Mouse (Mus musculus) inflammation-experienced regulatory T-cells, adult 6 months (primary cell): ENCODE measurements around the gene Thsd7b. TPM values are rescaled to one million over a fixed set of nuclear protein-coding genes. Genes with fewer than 3 reads are reported as not detected.
"Not testable (repeated sequence)": the region's sequence is repeated elsewhere in the genome, so short reads cannot be mapped to it uniquely, and the experiment has no call there.

Experiments
- ATAC-seq: one replicate; pipeline ENCODE4 v1.8.0; 2017
- polyA plus RNA-seq, 3 experiments: library from polyadenylated mRNA; unstranded; fragments of 100-300 nt; shearing (Covaris generic); gene quantifications; one replicate each; pipeline ENCODE4 v1.2.1; 2017

The Thsd7b gene
- polyA plus RNA-seq, 3 experiments from 2014 or later: 0.68 to 1.6 TPM; not detected in 1

DNA sequence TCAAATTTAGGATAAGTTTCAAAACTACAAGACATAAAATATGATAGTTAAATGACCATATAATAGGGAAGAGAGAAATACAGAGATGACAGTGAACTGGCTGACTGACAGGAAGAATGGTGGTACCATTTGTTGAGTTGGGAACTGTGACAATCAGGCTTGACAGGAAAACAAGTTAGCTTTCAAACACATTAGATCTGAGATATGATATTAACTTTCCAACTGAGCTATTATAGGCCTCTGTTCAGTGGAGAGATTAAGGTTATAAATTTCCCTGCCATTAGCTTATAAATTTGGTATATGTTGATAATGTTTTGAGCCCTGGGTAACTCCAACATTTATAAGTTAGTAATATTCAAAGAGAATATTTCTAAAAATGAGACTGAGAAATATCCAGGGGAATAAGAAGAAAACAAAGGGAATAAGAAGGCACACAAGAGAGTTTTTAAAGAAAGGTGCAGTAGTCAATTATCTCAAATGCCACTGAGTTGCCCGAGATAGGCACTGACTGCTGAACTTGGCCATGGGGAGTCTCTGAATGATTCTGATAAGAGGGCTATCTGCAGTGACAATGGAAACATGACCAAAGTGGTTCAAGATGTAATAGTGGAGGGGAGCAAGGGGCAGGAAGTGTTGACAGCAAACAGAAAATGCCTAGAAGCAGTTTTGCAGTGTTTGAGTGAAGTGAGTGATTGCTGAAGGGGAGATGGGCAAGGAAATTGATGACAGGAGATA lies 839.6 kb downstream of the Thsd7b start:
- ATAC-seq: no peak

GRCm38 (mm10) chr1:130113549-130113948 lies 840.4 kb downstream of the Thsd7b start:
- no peak for ATAC-seq

- ATAC-seq: no peak
Observed at GRCm38 (mm10) chr1:130130901-130131300, 857.8 kb downstream of the Thsd7b start.

DNA sequence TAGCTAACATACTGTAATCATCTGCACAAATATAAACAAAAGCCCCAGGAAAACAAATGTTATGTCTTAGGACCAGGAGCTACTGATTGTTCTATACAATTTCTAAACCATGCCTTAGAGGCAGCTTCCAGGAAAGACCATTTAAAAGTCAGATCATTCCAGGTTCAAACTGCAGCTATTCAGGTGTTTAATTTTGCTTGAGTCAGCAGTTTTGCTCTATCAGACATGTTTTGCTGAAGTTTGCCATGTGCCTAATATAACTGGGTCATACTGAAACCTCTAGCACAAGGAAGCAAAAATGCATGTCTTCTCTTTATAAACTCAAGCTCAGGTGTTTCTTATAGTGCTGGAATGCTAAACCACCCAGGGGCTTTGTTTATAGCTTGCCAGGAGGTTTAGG lies 893.1 kb downstream of the Thsd7b start:
- ATAC-seq: no peak

DNA sequence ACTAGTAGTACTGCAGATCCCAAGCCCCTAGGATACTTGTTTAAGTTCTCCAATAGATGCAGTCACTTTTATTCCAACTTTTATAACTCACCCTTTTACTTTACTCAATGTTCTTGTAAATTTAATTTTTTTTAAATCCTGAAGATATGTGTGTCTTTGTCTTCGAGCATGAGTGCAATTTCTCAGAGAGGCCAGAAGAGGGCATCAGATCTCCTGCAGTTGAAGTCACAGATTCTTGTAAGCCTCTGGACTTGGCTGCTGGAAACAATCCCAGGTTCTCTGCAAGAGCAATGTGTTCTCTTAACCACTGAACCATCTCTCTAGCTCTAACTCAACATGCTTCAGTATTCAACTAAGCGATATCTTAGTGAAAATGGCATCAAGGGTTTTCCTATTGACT lies 894.2 kb downstream of the Thsd7b start:
- ATAC-seq: no peak

GRCm38 (mm10) chr1:130169875-130170274 lies 896.8 kb downstream of the Thsd7b start:
- ATAC-seq: no peak

DNA sequence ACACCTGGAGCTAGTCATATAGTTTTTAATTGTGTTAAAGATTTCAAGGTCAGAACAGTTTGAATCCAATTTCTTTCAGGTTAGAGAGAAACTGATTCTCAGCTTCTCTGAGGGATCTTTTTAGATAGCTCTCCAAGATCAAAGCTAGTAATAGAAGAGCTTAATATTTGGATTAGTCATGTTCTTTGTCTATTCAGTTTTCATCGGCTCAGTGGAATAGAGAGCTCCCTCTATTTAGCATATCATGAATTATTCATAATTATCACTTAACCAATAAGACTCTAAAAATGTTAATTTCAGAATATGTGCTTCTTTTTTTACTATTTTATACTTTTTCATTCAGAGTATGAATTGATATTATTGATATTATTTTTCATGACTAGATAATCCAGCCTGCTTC lies 897.2 kb downstream of the Thsd7b start:
- no peak for ATAC-seq

DNA sequence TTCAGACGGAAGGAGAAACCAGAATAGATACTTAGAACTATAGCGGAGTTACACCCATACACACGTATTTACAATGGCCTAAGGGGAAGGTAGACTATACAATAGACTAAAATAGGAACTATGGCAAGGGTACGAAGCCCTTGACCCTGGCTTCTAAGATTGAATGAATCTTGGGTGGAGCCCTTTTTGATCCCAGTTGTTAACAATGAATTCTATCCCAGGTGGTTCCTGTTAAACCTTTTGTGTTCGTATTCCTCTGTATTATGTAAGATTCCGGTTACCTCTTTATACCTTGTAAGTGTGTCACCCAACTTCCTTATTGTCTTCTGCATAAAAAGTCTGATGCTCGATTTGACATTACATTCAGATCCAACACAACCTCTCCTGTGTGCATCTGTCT lies 913.7 kb downstream of the Thsd7b start:
- ATAC-seq: not testable (repeated sequence)

GRCm38 (mm10) chr1:130192190-130193028 lies 919.3 kb downstream of the Thsd7b start:
- ATAC-seq: no peak

DNA sequence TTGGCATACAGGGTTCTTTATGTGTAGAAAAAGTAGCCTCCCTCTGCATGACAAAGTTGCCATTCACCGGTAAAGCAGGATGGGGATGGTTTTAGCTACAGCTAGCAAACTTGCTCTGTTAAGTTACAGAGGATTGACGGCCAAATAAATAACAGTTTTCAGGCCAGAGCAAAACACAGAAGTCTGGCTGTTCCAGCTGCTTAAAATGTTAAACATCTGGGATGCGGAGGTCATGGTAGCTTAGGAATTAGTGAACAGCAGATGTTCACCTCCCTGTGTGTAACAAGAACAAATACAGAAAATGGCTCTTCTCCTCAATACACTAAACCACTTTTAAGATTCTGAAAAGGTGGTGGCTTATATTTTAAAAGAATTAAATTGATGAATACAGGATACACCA lies 944.3 kb downstream of the Thsd7b start:
- no peak for ATAC-seq

- ATAC-seq: no peak
Observed at GRCm38 (mm10) chr1:130222904-130223303, 949.8 kb downstream of the Thsd7b start.

GRCm38 (mm10) chr1:130245563-130245962 lies 972.5 kb downstream of the Thsd7b start:
- ATAC-seq: no peak

- ATAC-seq: not testable (repeated sequence)
Observed at GRCm38 (mm10) chr1:130246264-130246663, 973.2 kb downstream of the Thsd7b start.

DNA sequence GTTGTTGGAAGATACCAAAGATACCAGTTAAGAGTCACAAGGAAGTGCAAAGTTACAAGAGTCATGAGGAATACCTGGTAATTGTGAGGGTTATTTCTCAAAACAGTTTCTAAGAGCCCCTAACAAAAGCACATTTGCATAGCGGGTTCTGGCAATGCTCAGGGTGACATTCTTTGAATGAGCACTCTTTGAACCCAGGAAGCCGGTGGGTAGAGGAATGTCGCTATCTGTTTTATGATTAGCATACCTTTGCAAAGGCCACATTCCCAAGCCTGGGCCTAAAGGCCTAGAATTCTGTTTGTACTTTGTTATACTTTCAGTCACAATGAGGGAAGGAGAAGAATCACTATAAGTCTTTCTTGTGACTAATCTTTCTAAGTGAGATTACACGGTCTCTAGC lies 973.8 kb downstream of the Thsd7b start:
- not testable (repeated sequence) for ATAC-seq

DNA sequence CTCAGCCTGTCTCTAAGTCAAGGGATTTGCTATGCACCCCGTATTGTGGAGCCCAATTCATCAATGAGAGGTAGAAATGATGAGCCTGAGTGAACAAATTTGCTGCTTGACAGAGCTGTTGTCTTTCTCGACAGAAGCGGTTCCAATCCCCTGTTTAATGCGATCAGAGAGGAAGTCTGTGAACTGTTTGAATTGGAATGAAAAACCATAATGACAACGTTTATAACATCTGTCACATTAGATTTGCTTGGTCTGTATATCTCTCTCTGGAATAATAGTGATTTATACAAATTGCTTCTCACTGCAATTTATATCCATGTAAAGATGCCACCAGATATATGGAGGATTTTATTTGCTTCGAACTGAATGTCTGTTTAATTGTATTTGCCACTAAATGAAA lies 988.9 kb downstream of the Thsd7b start:
- ATAC-seq: no peak
